Mouse (Mus musculus) urinary bladder, adult 2 months (tissue): ENCODE measurements around the gene Fosl1. TPM values are rescaled to one million over a fixed set of nuclear protein-coding genes. Genes with fewer than 3 reads are reported as not detected.
"Not testable (repeated sequence)": the region's sequence is repeated elsewhere in the genome, so short reads cannot be mapped to it uniquely, and the experiment has no call there.

Source experiments
- DNase-seq: peaks from one replicate; pipeline ENCODE4 v3.0.0; 2022; ENCODE audit warnings: low spot score
- polyA plus RNA-seq: library from polyadenylated mRNA; depleted of rRNA; stranded (reverse); fragments of >200 nt; gene quantifications from 2 replicates; pipeline ENCODE4 v1.2.3, GENCODE M21; 2012; rRNA removed

Fosl1 gene
- 0.07 TPM in 1 of 2 replicates, not detected in the other for polyA plus RNA-seq

DNA sequence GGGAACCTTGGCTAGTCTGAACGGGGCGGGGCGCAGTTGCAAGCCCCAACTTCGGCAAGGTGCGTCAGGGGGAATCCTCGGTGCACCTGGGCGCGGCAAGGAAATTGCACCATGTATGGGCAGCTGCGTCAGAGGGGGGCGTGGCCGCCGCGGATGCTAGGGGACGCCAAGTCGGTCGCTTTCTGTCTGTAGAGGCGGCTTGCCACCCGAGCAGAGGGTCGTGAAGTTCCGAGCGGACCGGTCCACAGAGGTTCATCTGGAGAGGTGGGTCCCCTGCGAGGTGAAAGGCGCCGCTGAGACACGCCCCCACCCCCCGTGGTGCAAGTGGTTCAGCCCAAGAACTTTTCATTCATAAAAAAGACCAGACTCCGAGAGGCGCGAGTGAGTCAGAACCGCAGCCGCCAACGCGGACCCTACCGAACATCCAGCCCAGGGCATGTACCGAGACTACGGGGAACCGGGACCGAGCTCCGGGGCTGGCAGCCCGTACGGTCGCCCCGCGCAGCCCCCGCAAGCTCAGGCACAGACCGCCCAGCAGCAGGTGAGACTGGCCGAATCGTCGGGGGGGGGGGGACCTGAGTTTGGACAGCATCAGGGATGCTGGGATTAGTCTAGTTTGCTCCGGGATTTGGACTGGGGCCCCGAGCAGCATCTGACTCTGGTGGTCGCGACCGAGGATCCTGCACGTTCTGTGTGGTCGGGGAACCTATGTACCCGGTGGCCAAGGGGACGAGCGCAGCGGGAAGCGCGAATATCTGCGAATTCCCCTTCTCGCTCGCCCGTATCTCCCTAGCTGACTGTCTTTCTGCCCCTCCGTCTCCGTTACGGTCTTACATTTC is at the start of gene Fosl1:
Gene Fosl1 (plus strand): TSS at position 33 of the 839 bp plus-strand sequence.
- DNase-seq = peak; percentile 62

DNA sequence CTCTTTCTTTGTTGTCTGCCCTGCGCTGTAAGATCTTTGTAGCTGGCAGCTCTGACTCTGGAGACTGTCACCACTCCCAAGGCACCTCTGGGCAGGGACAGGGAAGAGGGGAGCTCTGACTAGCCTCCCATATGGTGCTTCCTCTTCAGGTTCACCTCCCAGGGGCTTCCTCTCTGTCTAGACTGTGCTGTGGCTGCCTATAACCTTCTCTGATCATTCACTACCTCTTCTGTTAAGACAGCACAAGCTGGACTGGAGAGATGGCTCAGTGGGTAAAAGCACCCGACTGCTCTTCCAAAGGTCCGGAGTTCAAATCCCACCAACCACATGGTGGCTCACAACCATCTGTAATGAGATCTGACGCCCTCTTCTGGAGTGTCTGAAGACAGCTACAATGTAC is 46.3 kb upstream of the Fosl1 start:
- not testable (repeated sequence) for DNase-seq

DNA sequence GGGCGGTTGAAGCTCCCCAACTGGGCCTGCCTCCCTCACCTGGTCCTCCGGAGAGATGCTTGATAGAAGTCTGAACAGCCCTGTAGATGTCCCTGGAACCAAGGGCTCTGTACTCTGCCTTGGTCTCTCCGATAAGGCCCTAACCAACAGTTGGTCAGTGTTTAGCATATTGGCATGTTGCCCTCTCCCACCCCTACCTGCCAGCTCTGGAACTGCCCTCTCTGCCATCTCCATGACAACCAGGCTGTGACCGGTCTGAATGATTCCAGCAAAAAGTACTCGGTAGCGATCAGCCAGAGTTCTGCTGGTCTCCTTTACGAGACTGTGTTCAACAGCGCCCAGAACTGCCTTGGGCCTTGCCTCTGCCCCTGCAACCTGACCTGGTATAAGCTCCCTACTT is 45.1 kb upstream of the Fosl1 start, which contains the start of gene Tsga10ip:
Gene Tsga10ip (minus strand): TSS at position 234 of the 400 bp plus-strand sequence.
- no peak for DNase-seq

DNA sequence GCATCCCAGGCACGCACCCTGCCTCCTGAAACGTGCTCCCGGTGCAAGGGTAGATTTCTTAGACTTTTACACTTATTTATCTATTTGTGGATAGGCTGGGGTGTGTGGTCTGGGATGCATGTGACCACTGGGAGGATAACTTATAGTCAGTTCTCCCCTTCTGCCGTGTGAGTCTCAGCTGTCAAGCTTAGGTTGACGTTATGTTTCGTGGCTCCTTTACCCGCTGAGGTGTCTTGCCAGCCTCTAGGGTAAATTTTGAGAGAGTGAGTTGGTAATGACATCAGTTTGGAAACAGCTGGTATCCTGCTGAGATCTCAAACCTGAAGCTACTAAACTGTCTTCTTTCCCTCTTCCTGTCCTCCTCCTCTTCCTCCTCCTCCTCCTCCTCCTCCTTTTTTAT is 41.4 kb upstream of the Fosl1 start:
- no peak for DNase-seq

DNA sequence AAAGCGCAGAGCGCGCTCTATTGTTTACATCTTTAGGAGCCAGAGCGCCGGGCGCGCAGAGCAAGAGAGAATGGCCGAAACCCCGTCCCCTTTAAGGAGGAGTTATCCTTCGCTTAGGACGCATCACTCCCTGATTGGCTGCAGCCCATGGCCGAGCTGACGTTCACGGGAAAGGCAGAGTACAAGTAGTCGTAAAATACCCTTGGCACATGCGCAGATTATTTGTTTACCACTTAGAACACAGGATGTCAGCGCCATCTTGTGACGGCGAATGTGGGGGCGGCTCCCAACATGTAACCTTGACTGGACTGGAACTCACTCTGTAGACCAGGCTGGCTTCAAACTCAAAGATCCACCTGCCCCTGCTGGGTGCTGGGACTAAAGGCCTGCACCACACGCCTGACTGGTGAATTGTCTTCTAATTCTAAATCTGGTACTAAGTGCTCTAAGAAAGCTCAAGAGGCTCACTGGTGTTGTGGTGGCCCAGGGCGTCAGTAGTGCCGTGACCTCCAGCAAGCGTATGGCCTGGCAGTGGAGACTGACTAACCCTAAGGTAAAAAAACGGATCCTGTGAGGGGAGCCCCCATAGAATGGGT is 40.7 kb upstream of the Fosl1 start:
- not testable (repeated sequence) for DNase-seq

DNA sequence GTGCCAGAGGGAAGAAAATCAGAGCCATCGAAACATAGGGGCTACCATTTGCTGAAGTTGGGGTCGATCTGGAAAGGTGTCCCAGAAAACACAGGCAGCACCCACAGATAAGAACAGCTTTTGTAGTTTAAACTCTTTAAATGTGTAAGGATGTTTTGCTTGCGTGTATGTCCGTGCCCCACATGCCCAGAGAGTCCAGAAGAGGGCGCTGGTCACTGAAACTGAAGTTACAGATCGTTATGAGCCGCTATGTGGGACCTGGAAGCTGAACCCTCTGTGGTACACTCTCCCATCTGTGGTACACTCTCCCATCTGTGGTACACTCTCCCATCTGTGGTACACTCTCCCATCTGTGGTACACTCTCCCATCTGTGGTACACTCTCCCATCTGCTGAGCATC is 40.2 kb upstream of the Fosl1 start:
- no peak for DNase-seq

DNA sequence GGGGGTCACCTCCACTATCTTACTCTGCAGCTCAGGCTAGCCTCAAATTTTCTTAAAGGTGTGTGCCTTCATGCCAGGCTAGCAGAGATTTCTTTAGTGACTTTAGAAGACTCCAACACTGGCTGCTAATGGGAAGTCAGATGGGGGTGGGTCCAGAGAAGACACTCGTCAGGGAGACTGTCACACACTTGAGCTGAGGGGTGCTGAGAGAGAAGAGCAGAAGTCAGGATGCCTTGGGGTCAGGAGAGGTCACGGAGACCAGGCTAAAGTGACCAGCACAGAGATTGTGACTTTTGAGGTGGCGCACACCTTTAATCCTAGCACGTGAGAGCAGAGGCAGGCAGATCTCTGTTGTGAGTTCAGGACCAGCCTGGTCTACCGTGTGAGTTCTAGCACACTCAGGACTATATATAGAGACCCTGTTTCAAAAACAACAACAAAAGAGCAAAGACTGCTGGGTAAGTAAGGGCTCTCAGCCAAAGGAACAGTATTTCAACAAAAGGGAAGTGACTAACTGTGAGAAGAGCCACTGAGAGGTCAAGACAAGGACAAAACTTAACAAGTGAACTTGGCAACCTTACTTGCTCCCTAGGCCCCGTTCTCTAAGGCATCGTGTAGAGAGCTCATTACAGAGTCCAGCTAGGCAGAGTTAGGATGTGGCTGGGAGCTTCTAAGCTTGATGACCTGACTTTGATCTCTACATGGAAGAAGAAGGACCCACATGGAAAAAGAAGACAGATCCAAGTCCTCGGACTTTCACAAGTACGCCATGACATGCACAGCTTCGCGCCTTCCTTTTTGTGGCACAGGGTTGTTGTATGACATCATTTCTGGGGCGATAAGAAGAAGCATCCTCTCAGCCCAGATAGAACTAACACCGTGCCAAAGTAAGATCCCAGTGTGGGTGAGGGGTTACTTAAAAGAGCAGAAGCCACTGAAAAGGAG is 39.0 kb upstream of the Fosl1 start:
- DNase-seq = no peak

DNA sequence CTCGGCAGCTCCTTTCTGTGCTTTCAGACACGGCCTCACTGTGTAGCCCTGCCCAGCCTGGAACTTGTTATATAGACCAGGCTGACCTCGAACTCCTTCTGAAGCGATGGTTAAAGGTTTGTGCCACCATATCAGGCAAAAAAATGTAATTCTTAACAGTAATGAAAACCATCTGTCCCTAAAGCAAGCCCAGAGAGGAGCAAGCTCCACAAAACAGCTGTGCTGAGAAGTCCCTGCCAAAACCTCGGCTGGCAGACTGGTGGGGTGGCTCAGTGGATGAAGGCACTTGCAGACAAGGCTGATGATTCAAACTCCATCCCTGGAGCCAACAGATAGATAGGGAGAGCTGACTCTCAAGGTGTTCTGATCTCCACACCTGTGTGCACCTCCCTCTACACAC is 38.3 kb upstream of the Fosl1 start:
- no peak for DNase-seq

DNA sequence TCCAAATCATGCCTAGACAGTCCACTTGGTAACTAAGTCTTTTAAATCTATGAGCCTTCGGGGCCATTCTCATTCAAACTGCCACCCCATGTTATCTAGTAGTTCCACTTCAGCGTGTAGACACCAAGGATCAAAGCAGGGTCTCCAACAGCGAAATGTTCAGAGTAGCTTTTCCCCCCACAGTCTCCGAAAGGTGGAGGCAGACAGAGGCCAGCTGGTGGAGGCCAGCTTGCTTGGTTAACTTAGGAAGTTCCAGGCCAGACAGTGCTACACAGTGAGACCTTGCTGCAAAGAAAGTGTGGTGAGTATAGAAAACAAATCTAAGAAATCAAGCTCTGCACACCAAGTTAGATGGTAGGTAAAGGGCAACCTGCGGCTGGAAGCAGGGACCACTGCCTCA is 36.7 kb upstream of the Fosl1 start:
- DNase-seq = no peak

DNA sequence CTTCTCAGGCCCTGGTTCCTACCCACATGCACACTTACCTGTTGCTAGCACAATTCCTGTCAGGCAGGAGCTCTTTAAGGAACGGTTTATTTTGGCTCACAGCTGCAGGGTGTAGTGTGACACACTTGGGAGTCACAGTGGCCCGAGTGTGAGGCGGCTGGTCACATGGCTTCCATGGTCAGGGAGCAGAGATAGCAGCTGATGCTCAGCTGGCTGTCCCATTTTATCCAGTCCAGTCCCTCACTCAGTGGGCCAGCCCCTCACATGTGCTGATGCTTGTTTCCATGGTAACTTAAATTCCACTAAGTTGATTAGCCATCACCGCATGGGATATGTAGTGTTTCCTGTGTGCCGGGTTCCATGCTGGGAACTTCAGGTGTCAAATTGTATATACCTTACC is 35.4 kb upstream of the Fosl1 start:
- DNase-seq = no peak

DNA sequence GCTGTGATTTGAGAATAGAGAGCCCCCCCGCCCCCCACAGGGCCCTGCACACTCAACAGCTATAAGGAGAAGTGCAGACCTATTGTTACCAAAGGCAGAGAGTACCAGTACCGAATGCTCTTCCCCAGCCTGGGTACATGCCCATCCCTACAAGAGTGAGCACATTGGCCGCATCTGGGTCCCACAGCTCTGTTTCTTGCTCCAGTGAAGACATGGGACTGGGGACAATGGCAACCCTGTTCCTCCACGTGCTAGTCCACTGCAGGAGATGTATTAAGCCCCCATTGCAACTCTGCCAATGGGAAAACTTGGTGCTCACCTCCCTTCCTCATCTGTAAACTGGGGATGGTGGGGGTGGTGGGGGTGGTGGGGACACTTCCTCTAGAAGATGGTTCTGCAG is 33.5 kb upstream of the Fosl1 start:
- no peak for DNase-seq

DNA sequence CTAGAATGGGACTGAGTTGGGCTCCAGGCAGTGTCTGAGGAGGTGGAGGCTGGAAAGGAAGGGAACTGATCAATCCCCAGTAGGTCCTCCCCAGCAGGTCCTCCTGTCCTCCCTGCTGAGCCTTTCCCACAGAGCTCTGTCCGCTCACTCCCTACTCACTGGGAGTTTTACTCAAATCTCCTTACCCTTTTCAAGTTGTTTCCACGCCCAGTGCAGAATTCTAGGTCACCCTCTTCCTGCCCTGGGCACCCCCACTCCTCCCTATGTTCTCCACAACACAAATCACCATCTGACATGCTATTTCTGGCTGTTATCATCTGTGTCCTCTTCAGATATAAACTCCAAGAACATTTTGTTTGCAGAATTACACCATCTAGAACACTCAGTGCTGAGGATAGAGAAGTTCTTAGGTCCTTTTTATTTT is 32.8 kb upstream of the Fosl1 start:
- no peak for DNase-seq

DNA sequence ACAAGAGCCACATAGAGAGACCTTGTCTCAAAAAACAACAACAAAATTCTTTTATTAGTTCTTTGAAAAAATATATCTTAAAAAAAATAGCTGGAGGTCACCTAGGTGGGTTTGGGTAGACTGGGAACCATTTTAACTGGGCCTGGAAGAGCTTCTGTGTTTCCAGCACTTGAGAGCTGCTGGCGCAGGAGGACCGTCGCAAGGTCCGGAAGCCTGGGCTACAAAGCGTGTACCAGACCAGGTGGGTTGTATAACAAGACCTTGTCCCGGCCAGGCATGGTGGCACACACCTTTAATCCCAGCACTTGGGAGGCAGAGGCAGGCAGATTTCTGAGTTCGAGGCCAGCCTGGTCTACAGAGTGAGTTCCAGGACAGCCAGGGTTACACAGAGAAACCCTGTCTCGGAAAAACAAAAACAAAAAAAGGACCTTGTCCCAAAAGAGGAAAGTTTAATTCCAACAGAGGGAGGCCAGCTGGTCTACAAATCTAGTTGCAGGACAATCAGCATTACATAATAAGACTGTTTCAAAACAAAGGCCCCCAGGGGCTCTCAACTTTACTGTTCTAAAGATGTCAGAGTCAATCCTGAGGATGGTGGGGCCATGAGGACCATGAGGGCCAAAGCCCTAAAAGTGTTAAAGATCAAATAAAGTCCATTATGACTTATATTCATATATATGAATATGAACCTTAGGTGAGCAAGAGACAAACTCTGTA is 28.4 kb upstream of the Fosl1 start:
- no peak for DNase-seq

DNA sequence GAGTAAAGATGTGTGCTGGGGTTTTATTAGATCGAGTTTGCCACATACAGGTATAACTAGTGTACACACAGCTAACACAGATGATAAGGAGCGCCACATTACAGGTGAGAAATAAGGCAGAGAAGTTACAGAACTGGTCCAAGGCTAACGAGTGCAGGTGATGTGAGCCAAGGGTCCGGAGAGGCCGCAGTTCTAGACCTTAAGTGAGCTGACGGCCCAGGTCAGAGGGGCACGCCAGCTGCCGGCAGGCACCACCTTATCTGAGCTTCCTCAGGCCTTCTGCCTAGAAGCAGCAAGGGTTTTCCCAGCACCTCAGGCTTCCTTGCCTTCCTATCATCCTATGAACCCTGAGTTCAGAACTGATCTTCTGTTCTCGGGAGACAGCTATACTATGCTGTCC is 27.7 kb upstream of the Fosl1 start:
- DNase-seq = no peak

DNA sequence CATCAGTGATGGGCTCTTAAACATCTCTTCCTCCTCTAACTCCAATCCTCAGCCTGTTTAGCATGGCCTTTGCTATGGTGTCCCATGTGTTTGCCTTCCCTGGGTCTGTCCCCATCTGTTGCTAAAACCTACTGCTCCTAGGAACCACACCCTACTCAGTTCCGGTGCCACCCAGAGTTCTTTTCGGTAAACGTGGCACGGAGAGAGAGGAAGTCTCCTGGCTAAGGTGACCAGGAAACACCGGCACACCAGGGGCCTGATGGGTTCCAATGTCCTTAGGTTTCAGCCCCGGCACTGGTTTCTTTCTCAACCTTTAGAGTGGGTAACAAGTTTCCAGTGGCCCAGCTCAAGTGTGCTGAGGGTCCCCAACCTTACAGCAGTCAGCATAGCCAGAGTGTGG is 26.8 kb upstream of the Fosl1 start:
- no peak for DNase-seq

DNA sequence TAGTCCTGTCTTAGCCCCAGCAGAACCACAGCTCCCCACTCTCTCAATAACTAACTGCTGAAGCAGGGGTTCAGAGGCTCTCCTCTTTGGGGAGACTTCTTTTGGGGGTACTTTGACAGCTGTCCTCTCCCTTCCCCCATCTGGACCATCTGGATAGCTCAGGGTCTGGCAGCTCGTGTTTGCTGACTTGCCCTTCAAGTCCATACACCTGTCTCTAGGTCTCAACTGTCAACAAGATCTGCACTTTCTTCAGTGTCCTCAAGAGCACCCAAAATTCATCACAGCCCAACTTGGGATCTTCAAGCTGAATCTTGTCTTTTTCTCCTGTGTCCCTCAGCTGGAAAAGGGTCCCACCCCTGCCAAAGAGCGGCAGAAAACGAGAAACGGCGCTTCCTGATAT is 25.6 kb upstream of the Fosl1 start:
- DNase-seq = no peak

DNA sequence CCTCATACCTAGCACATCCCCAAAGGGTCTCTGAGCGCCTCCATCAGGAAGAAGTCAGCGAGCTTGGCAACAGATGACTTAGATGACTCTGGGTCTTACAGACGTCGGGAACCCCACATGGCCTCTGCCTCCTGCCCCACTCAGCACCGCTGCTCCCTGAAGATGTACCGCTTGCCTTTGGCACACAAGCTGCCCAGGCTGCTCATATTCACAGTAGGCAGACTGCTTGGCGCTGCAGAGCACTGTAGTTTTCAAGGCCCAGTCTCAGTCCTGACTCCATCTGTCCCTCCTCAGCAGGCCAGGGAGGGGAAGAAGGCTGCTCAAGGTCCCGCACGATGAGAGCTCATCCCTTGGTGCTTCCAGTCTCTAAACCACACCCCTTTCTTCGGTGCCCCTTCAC is 25.1 kb upstream of the Fosl1 start:
- no peak for DNase-seq

DNA sequence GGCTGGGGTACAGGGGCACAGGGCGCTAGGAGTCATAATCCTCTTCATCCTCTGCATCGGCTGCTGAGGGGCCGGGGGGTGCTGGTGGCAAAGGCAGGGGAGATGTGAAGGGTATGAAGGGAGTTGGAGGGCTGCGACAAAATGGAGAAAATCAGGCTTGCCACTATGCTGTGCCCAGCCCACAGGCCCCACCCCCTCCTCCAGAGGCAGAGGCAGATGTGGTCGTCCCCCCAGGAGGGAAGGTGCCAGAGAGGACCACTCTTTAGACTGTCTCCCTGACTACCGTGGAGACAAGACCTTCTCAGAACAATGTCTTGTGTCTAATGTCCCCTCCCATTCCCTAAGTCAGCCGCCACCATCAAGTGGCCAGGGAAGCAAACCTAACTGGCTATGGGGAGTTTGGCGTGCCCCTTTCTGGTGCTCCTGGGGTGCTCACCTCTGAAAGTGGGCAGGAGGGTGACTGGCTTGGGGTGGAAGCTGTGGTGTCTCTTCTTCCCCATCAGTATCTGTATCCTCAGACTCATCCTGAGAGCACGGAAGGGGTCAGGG is 24.4 kb upstream of the Fosl1 start:
- DNase-seq = no peak

DNA sequence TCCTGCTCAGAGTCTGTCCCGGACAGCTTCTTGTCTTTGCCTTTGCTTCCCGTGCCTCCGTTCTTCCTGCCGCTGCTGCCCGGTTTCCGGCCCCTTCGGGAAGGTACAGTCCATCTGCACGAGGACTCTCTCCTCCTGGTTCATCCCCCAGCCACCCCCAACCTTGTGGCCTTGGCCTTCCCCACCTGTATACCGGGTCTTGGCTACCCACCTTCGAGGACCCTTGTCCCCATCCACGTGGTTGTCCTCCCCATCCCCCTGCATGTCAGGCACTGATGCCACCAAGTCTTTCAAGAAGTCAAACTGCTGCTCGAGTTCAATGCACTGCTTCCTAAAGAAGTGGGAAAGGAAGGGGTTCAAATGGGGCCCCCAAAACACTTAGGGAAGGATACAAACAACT is 23.8 kb upstream of the Fosl1 start:
- DNase-seq = no peak

DNA sequence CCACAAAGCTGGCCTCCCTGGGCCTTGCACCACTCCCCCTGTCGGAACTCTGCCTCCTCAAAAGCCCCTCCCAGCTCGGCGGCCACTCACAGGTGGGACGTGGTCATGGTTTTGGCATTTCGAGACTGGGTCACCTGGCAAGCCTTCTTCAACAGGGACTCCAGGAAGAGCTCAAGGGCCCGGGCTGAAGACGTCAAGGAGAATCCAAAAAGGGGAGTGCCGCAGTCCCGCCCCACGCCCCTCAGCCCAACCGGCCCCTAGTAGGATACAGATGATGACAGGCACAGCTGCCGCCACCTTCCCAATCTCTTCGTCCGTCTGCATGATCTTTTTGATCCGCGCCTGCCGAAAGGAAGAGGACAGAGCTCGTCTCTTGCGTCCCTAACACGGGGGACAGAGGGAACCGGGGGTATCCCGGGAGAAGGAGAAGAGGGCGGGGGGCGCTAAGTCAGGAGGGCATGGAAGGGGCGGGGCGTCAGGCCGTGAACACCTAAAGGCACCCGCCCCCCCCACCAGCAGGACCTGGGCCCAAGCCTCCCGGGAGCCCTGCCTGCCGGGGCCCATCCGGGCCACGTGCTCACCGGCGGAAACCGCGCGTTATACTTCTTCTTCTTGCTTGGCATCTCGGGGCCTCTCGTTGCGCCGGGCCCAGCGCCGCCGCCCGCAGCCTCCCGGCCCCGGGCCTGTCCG is 23.1 kb upstream of the Fosl1 start:
- DNase-seq = peak; percentile 76
